Mouse (Mus musculus) heart, embryonic 12.5 days (tissue): ENCODE data around the gene Ubr7. TPM values are rescaled to one million over a fixed set of nuclear protein-coding genes. Genes with fewer than 3 reads are reported as not detected.

Experiments used
- ATAC-seq: fragments of 200-750 bp; cut with Nextera tagmentation; 2 replicates; pipeline ENCODE4 v1.8.0; 2017; ENCODE audit warnings: moderate TSS enrichment, moderate library complexity; ENCODE audit not compliant: insufficient number of reproducible peaks, low FRiP score
- H3K27ac ChIP-seq: fragments of 300-500 bp; sonication (generic); 2 replicates; pipeline ENCODE4 v1.5.1; 2016; ENCODE audit warnings: mild to moderate bottlenecking, moderate library complexity; ENCODE audit not compliant: poor library complexity, severe bottlenecking
- H3K27me3 ChIP-seq: fragments of 300-500 bp; sonication (generic); replicated peaks from 2 replicates; pipeline ENCODE4 v1.6.1; 2016; ENCODE audit warnings: mild to moderate bottlenecking, moderate library complexity
- H3K36me3 ChIP-seq: fragments of 300-500 bp; sonication (generic); 2 replicates; pipeline ENCODE4 v1.6.1; 2016; ENCODE audit warnings: mild to moderate bottlenecking, moderate library complexity
- H3K4me1 ChIP-seq: fragments of 300-500 bp; sonication (generic); replicated peaks from 2 replicates; pipeline ENCODE4 v1.6.1; 2016; ENCODE audit warnings: mild to moderate bottlenecking
- H3K4me2 ChIP-seq: fragments of 300-500 bp; sonication (generic); 2 replicates; pipeline ENCODE4 v1.6.1; 2016; ENCODE audit warnings: mild to moderate bottlenecking, moderate library complexity
- H3K4me3 ChIP-seq: fragments of 300-500 bp; sonication (generic); 2 replicates; pipeline ENCODE4 v1.5.1; 2016; ENCODE audit warnings: mild to moderate bottlenecking
- H3K9ac ChIP-seq: fragments of 300-500 bp; sonication (generic); 2 replicates; pipeline ENCODE4 v1.6.1; 2016; ENCODE audit warnings: mild to moderate bottlenecking, moderate library complexity
- H3K9me3 ChIP-seq: fragments of 300-500 bp; sonication (generic); replicated peaks from 2 replicates; pipeline ENCODE4 v1.6.1; 2016; ENCODE audit warnings: mild to moderate bottlenecking, moderate library complexity
- WGBS: fragments of 180-500 bp; shearing (Covaris S2); methylation state at CpG from one replicate; pipeline ENCODE4 v1.1.7; 2016; 5-methylcytosine and 5-hydroxymethylcytosine counted together
- polyA plus RNA-seq: library from polyadenylated mRNA; unstranded; fragments of >200 nt; fragmentation: Nextera tagmentation; extraction: Ambion mirVana; gene quantifications from 2 replicates; pipeline ENCODE4 v1.2.1, GENCODE M21; 2016

Gene Ubr7
- 34.7 and 35.1 TPM in 2 replicates for polyA plus RNA-seq

DNA sequence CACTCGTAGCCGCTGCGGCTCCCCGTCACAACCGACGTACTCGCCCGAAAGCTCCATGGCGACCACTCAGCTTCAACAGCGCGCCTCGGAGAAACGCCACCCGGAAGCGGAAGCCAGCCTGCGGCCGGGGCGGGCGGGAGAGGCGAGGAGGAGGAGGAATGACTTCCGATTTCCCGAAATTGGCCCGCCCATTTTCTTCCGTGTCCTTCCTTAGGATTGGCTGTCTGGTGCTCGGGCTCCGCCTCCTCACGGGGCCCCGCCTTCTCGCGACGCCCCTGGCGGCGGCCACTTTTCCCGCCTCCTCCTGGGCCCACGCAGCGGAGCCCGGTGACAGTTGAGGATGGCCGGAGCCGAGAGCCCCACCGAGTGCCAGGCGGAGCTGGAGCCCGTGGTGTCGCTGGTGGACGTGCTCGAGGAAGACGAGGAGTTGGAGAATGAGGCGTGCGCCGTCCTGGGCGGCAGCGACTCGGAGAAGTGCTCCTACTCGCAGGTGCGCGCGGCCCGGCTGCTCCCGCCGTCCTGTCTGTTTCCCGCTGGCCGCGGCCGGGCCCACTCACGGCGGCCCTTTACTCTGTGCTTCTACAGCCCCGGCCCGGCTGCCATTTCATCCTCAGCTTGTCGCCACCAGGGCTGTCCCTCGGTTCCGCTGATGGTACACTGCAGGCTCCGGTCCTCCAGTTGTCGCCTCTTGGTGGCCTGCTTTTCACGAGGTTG, at the start of gene Ubr7, which contains the start of the genes Gm28051 and Gon7:
Ubr7 (plus strand) TSS at position 279 of the 714 bp plus-strand sequence.
Gm28051 (minus strand) TSS at position 77 of the 714 bp plus-strand sequence.
Gon7 (minus strand) TSS at position 115 of the 714 bp plus-strand sequence.
- Histone ChIP-seq H3K4me3 (peak within 1 kb of the TSS; percentile 79), H3K36me3 (peaks cover 13% of the 10 kb centered on the region; the same call in 1 of the 2 replicates), H3K4me1 (peaks cover 27% of the 10 kb centered on the region), H3K4me2 (peak within 1 kb of the TSS; percentile 82), H3K9ac (peak within 1 kb of the TSS; percentile 79), H3K9me3 (no peaks in the 10 kb centered on the region), H3K27ac (peak within 1 kb of the TSS; percentile 82), H3K27me3 (no peaks in the 10 kb centered on the region)
- 0% methylated on average over 73 of the region's 73 CpGs for WGBS
- ATAC-seq: peak; percentile 97

DNA sequence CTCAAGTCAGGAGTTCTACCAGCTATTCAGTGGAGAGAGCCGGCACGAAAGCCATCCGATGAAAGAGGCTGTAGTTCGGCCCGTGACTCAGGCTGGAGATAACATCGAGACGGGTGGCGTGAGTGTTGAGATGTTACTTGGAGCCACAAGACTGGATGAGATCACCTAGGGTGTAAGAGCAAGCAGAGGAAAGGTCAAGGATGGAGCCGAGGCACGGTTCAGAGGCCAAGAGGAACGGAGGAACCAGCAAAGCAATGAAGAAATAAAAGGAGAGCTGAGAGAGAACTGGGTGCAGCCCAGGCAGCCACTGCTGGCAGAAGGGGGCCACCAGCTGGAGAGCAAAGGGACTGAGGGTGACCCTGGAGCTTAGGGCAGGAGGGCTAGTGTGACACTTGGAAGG, 49.5 kb upstream of the Ubr7 start:
- Histone ChIP-seq H3K9ac (0 out of 2 replicates have a peak overlapping the region, but pooled peaks have one; percentile 22), H3K4me1 (peaks cover 30% of the 10 kb centered on the region), H3K36me3 (no peaks in the 10 kb centered on the region), H3K27ac (no peak overlapping the region), H3K27me3 (0 out of 2 replicates have a peak, but pooled peaks cover 3% of the 10 kb centered on the region), H3K4me3 (peak overlapping the region; percentile 17), H3K9me3 (no peaks in the 10 kb centered on the region), H3K4me2 (peak overlapping the region; percentile 58)
- ATAC-seq: no peak
- 18% methylated on average over 11 of the region's 11 CpGs for WGBS

- no peaks in the 10 kb centered on the region for H3K36me3 ChIP-seq
- H3K4me1 ChIP-seq: peaks cover 19% of the 10 kb centered on the region
- 0 out of 2 replicates have a peak, but pooled peaks cover 3% of the 10 kb centered on the region for H3K27me3 ChIP-seq
- 80% methylated on average over 5 of the region's 5 CpGs for WGBS
- no peak overlapping the region for H3K9ac ChIP-seq
- H3K9me3 ChIP-seq: no peaks in the 10 kb centered on the region
- H3K4me2 ChIP-seq: no peak overlapping the region
- no peak overlapping the region for H3K27ac ChIP-seq
- no peak overlapping the region for H3K4me3 ChIP-seq
- ATAC-seq: no peak
Observed at GRCm38 (mm10) chr12:102709896-102710295, 47.9 kb upstream of the Ubr7 start.

GRCm38 (mm10) chr12:102710851-102711375, 46.9 kb upstream of the Ubr7 start:
- WGBS: 63% methylated on average over 4 of the region's 4 CpGs
- Histone ChIP-seq H3K4me2 (no peak overlapping the region), H3K9me3 (no peaks in the 10 kb centered on the region), H3K4me3 (no peak overlapping the region), H3K4me1 (peaks cover 12% of the 10 kb centered on the region), H3K36me3 (no peaks in the 10 kb centered on the region), H3K9ac (no peak overlapping the region), H3K27me3 (0 out of 2 replicates have a peak, but pooled peaks cover 3% of the 10 kb centered on the region), H3K27ac (no peak overlapping the region)
- no peak for ATAC-seq

DNA sequence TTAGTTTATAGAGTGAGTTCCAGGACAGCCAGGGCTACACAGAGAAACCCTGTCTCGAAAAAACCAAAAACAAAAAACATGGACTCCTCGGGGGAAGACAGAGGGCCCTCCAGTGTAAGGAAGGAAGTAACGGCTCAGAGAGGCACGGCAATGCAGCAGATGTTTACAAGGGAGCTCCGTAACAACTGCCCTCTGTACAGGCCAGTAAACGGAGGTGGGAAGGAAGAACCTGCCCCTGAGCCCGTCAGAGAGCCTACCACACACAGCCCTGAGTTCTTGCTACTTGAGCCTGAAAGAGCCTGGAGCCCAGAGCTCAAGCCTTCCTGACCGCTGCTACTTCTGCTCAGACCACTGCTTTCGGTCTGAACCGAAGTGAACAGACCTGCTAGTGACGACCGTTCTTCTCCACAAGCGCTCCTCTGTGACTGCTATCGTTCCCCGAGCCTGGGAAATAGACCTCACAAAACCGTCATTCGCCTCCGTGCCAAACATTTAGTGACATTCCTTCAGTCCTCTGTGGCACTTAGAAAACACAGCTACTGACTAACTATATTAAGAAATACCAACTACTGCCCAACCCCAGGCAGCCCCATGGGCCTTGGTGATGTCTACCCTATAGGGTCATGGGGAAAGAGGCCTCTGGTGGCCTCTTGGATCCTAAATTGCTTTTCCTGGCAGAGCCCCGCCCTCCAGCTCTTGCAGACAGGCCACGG, 44.5 kb upstream of the Ubr7 start:
- Histone ChIP-seq H3K27me3 (no peaks in the 10 kb centered on the region), H3K4me1 (0 out of 2 replicates have a peak, but pooled peaks cover 2% of the 10 kb centered on the region), H3K4me3 (no peak overlapping the region), H3K27ac (no peak overlapping the region), H3K36me3 (no peaks in the 10 kb centered on the region), H3K9me3 (no peaks in the 10 kb centered on the region), H3K9ac (no peak overlapping the region), H3K4me2 (no peak overlapping the region)
- WGBS: 68% methylated on average over 20 of the region's 20 CpGs
- no peak for ATAC-seq

DNA sequence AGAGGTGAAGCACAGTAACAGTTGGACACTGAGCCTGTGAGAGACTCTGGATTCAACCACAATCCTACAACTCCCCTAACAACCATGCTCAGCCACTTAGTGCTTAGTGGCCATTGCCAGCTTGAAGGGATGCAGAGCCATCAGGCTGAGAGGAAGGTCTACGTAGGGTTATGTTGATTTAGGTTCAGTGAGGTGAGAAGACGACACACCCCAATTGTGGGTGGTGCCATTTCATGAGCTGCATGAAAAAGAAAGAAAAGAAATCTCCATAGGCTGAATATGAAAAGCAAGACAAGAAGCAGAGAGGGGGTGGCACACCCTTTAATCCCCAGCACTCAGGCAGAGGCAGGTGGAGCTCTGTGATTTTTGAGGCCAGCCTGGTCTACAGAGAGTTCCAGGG, 43.7 kb upstream of the Ubr7 start:
- no peaks in the 10 kb centered on the region for H3K36me3 ChIP-seq
- H3K27ac ChIP-seq: no peak overlapping the region
- H3K4me3 ChIP-seq: no peak overlapping the region
- 79% methylated on average over 2 of the region's 2 CpGs for WGBS
- no peaks in the 10 kb centered on the region for H3K4me1 ChIP-seq
- no peak overlapping the region for H3K4me2 ChIP-seq
- no peak for ATAC-seq
- H3K27me3 ChIP-seq: no peaks in the 10 kb centered on the region
- H3K9ac ChIP-seq: no peak overlapping the region
- H3K9me3 ChIP-seq: no peaks in the 10 kb centered on the region

- H3K4me1 ChIP-seq: no peaks in the 10 kb centered on the region
- H3K4me3 ChIP-seq: no peak overlapping the region
- H3K9me3 ChIP-seq: no peaks in the 10 kb centered on the region
- H3K27ac ChIP-seq: no peak overlapping the region
- no peak for ATAC-seq
- H3K9ac ChIP-seq: no peak overlapping the region
- no peaks in the 10 kb centered on the region for H3K36me3 ChIP-seq
- H3K27me3 ChIP-seq: no peaks in the 10 kb centered on the region
- H3K4me2 ChIP-seq: no peak overlapping the region
- 77% methylated on average over 10 of the region's 10 CpGs for WGBS
Observed at GRCm38 (mm10) chr12:102714654-102715395, 42.9 kb upstream of the Ubr7 start.

DNA sequence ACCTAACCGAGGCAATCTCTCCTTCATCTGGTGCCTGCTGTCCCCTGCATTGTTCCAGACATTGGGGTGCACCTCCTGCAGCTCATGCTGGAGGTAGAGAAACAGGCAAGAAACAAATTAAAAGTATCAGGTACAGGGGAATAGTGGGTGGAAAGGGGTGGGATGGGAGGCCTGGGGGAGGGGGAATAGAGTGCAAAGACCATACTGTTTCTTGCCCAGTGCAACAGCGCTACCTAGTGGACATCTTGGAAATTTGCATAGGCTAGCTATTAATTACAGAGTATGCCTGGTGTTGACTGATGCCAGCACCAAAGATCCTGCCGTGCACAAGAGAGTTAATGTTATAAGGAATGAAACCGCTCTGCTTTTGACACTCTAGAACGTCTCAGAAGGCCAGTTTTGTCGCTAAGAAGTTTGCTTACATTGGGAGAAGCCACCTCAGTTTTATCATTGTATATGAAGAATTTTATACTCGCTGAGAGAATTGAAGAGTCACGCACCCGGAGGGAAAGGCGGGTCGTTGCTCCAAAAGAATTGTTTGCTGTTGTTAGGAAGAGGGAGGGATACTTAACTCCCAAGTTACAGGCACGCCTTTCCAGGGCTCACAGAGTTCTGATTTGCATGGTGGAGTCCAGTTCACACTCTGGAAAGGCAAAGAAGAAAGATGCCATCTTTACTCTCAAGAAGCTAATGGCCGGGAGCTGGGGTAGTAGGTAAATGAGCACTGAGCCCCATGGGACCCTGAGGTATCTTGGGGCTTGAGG, 38.0 kb upstream of the Ubr7 start:
- 32% methylated on average over 13 of the region's 13 CpGs for WGBS
- Histone ChIP-seq H3K4me2 (no peak overlapping the region), H3K9me3 (no peaks in the 10 kb centered on the region), H3K27ac (no peak overlapping the region), H3K4me3 (no peak overlapping the region), H3K36me3 (no peaks in the 10 kb centered on the region), H3K27me3 (no peaks in the 10 kb centered on the region), H3K9ac (no peak overlapping the region), H3K4me1 (peaks cover 6% of the 10 kb centered on the region)
- no peak for ATAC-seq

GRCm38 (mm10) chr12:102722451-102722850, 35.3 kb upstream of the Ubr7 start:
- H3K27ac ChIP-seq: no peak overlapping the region
- no peak overlapping the region for H3K4me2 ChIP-seq
- no peaks in the 10 kb centered on the region for H3K36me3 ChIP-seq
- H3K9ac ChIP-seq: no peak overlapping the region
- H3K4me1 ChIP-seq: peaks cover 6% of the 10 kb centered on the region
- ATAC-seq: no peak; the same call in 1 of the 2 replicates
- 56% methylated on average over 11 of the region's 11 CpGs for WGBS
- no peaks in the 10 kb centered on the region for H3K9me3 ChIP-seq
- H3K4me3 ChIP-seq: no peak overlapping the region
- no peaks in the 10 kb centered on the region for H3K27me3 ChIP-seq

- 81% methylated on average over 8 of the region's 8 CpGs for WGBS
- peaks cover 6% of the 10 kb centered on the region for H3K4me1 ChIP-seq
- no peak for ATAC-seq
- H3K9me3 ChIP-seq: no peaks in the 10 kb centered on the region
- no peak overlapping the region for H3K9ac ChIP-seq
- no peak overlapping the region for H3K27ac ChIP-seq
- no peaks in the 10 kb centered on the region for H3K27me3 ChIP-seq
- no peaks in the 10 kb centered on the region for H3K36me3 ChIP-seq
- no peak overlapping the region for H3K4me3 ChIP-seq
- H3K4me2 ChIP-seq: no peak overlapping the region
Observed at GRCm38 (mm10) chr12:102722966-102723365, 34.8 kb upstream of the Ubr7 start.
